Mouse (Mus musculus) small intestine, adult 2 months (tissue): ENCODE data around the gene Dynlrb1.
A peak's percentile ranks its signal among the peaks of the same experiment; 100 is the strongest.

Source experiments
- CTCF ChIP-seq: fragments of 200-500 bp; IDR thresholded peaks from 2 replicates; pipeline ENCODE4 v1.5.1; 2012; ENCODE audit warnings: low read depth, mild to moderate bottlenecking, control low read depth, inconsistent platforms, low read length, moderate library complexity, mixed read lengths; ENCODE audit not compliant: insufficient replicate concordance, insufficient read length; ENCODE audit errors: extremely low read depth
- POLR2A ChIP-seq: fragments of 200-500 bp; IDR thresholded peaks from 2 replicates; pipeline ENCODE4 v1.6.1; 2012; ENCODE audit warnings: low read depth, mild to moderate bottlenecking, control low read depth, inconsistent platforms, low read length, moderate library complexity

- TF ChIP-seq CTCF = peak; percentile 20; the same call in 1 of the 2 replicates
- no peak for TF ChIP-seq POLR2A
Observed at GRCm38 (mm10) chr2:155271957-155272356, 35.6 kb downstream of the Dynlrb1 start.
